Mouse (Mus musculus): ENCODE measurements around the gene Gm11938. TPM values are rescaled to one million over a fixed set of nuclear protein-coding genes. Genes with fewer than 3 reads are reported as not detected.

Gm11938 gene
- polyA plus RNA-seq, 1 experiment: not detected

DNA sequence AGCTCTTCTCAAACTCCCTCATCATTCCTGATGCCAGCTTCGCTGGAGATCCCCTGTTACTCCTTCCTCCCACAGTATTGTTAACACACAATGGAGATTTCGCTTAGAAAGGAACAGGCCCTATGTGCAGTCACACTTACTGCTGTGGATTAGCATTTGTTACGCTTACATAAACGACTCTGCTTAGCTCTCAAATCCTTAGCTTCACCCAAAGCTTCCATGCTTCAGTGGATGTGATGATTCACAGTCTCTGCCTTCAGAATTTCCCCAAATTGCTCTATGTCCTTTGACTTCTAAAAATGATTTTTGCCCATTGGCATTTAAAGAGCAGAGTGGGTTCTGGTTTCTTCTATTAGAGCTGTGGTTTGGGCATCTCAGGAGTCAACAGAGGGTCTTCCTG lies 29.9 kb downstream of the Gm11938 start:
- H3K4me1 ChIP-seq (ENCODE audit: control insufficient read depth, insufficient read depth, low read length): no peaks in the 10 kb centered on the region
- no peak overlapping the region for H3K27ac ChIP-seq (ENCODE audit: control insufficient read depth, insufficient read depth, low read depth, low read length)
- TF ChIP-seq CTCF (IDR thresholded peaks at IDR 0.05; ENCODE audit: control insufficient read depth, insufficient read depth, insufficient replicate concordance, low read depth, low read length) (no peak), POLR2A (IDR thresholded peaks at IDR 0.05; ENCODE audit: control insufficient read depth, low read depth, low read length) (no peak)
- no peak overlapping the region for H3K4me3 ChIP-seq (ENCODE audit: control insufficient read depth, low read depth, low read length)
- no peaks in the 10 kb centered on the region for H3K27me3 ChIP-seq (ENCODE audit: control insufficient read depth, insufficient read depth, low read length)
- no peaks in the 10 kb centered on the region for H3K36me3 ChIP-seq (ENCODE audit: control insufficient read depth, insufficient read depth, low read length)

GRCm38 (mm10) chr11:99566530-99566929 lies 36.6 kb downstream of the Gm11938 start, which contains the start of gene Krtap3-1:
Gene Krtap3-1, minus strand, starts transcription at chr11:99566630.
- Histone ChIP-seq H3K27ac (ENCODE audit: control insufficient read depth, insufficient read depth, low read depth, low read length) (no peak within 1 kb of the TSS), H3K27me3 (ENCODE audit: control insufficient read depth, insufficient read depth, low read length) (no peaks in the 10 kb centered on the region), H3K36me3 (ENCODE audit: control insufficient read depth, insufficient read depth, low read length) (no peaks in the 10 kb centered on the region), H3K4me1 (ENCODE audit: control insufficient read depth, insufficient read depth, low read length) (no peaks in the 10 kb centered on the region), H3K4me3 (ENCODE audit: control insufficient read depth, low read depth, low read length) (no peak within 1 kb of the TSS)
- TF ChIP-seq CTCF (IDR thresholded peaks at IDR 0.05; ENCODE audit: control insufficient read depth, insufficient read depth, insufficient replicate concordance, low read depth, low read length): no peak
- no peak for TF ChIP-seq POLR2A (IDR thresholded peaks at IDR 0.05; ENCODE audit: control insufficient read depth, low read depth, low read length)

GRCm38 (mm10) chr11:99562580-99562979 lies 40.5 kb downstream of the Gm11938 start:
- no peaks in the 10 kb centered on the region for H3K36me3 ChIP-seq (ENCODE audit: control insufficient read depth, insufficient read depth, low read length)
- no peak overlapping the region for H3K27ac ChIP-seq (ENCODE audit: control insufficient read depth, insufficient read depth, low read depth, low read length)
- H3K27me3 ChIP-seq (ENCODE audit: control insufficient read depth, insufficient read depth, low read length): no peaks in the 10 kb centered on the region
- H3K4me1 ChIP-seq (ENCODE audit: control insufficient read depth, insufficient read depth, low read length): no peaks in the 10 kb centered on the region
- no peak overlapping the region for H3K4me3 ChIP-seq (ENCODE audit: control insufficient read depth, low read depth, low read length)
- TF ChIP-seq CTCF (IDR thresholded peaks at IDR 0.05; ENCODE audit: control insufficient read depth, insufficient read depth, insufficient replicate concordance, low read depth, low read length) (no peak), POLR2A (IDR thresholded peaks at IDR 0.05; ENCODE audit: control insufficient read depth, low read depth, low read length) (no peak)

GRCm38 (mm10) chr11:99559366-99559765 lies 43.7 kb downstream of the Gm11938 start, which contains the start of gene Gm11939:
Gene Gm11939, minus strand, starts transcription at chr11:99559466.
- Histone ChIP-seq H3K4me1 (ENCODE audit: control insufficient read depth, insufficient read depth, low read length) (no peaks in the 10 kb centered on the region), H3K4me3 (ENCODE audit: control insufficient read depth, low read depth, low read length) (no peak within 1 kb of the TSS), H3K27me3 (ENCODE audit: control insufficient read depth, insufficient read depth, low read length) (no peaks in the 10 kb centered on the region), H3K27ac (ENCODE audit: control insufficient read depth, insufficient read depth, low read depth, low read length) (no peak within 1 kb of the TSS), H3K36me3 (ENCODE audit: control insufficient read depth, insufficient read depth, low read length) (no peaks in the 10 kb centered on the region)
- TF ChIP-seq CTCF (IDR thresholded peaks at IDR 0.05; ENCODE audit: control insufficient read depth, insufficient read depth, insufficient replicate concordance, low read depth, low read length): no peak
- TF ChIP-seq POLR2A (IDR thresholded peaks at IDR 0.05; ENCODE audit: control insufficient read depth, low read depth, low read length): no peak

DNA sequence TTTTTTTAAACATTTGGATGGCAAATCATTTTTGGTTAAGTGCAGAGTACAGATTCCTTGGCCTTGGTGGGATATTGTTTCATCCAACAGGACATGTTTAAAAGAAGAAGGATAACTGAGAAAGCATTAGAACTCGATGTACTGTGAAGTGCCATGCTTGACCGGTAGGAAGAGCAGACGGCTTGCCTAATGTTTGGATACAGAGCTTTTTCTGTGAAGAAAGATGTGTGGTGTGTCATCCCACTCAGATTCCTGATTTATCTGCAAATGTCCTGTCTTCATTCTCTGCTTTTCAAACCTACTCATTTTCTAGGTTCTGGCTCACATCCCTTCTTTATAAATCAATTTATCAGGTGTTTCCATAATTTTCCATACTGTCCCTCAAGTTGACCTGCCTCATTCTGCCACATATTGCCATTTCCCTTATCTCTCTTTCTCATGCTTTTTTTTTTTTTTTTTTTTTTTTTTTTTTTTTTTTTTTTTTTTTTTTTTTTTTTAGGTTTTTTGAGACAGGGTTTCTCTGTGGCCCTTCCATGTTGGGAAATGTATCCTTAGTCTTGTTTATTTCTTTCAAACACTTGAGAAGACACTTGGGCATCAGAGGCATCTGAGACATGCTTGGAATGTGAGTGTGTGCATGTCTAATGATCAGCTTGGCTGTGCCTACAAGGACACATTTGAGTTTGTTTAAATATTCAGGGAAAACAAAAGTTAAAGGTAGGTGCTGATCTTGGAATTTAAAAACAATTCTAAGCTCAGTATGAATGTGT lies 44.9 kb downstream of the Gm11938 start:
- H3K27me3 ChIP-seq (ENCODE audit: control insufficient read depth, insufficient read depth, low read length): no peaks in the 10 kb centered on the region
- H3K4me1 ChIP-seq (ENCODE audit: control insufficient read depth, insufficient read depth, low read length): no peaks in the 10 kb centered on the region
- H3K36me3 ChIP-seq (ENCODE audit: control insufficient read depth, insufficient read depth, low read length): no peaks in the 10 kb centered on the region
- H3K27ac ChIP-seq (ENCODE audit: control insufficient read depth, insufficient read depth, low read depth, low read length): no peak overlapping the region
- TF ChIP-seq POLR2A (IDR thresholded peaks at IDR 0.05; ENCODE audit: control insufficient read depth, low read depth, low read length) (no peak), CTCF (IDR thresholded peaks at IDR 0.05; ENCODE audit: control insufficient read depth, insufficient read depth, insufficient replicate concordance, low read depth, low read length) (no peak)
- no peak overlapping the region for H3K4me3 ChIP-seq (ENCODE audit: control insufficient read depth, low read depth, low read length)

- H3K36me3 ChIP-seq (ENCODE audit: control insufficient read depth, insufficient read depth, low read length): no peaks in the 10 kb centered on the region
- TF ChIP-seq POLR2A (IDR thresholded peaks at IDR 0.05; ENCODE audit: control insufficient read depth, low read depth, low read length) (no peak), CTCF (IDR thresholded peaks at IDR 0.05; ENCODE audit: control insufficient read depth, insufficient read depth, insufficient replicate concordance, low read depth, low read length) (no peak)
- H3K27ac ChIP-seq (ENCODE audit: control insufficient read depth, insufficient read depth, low read depth, low read length): no peak within 1 kb of the TSS
- H3K27me3 ChIP-seq (ENCODE audit: control insufficient read depth, insufficient read depth, low read length): no peaks in the 10 kb centered on the region
- no peaks in the 10 kb centered on the region for H3K4me1 ChIP-seq (ENCODE audit: control insufficient read depth, insufficient read depth, low read length)
- no peak within 1 kb of the TSS for H3K4me3 ChIP-seq (ENCODE audit: control insufficient read depth, low read depth, low read length)
Measured at GRCm38 (mm10) chr11:99556753-99557152, 46.4 kb downstream of the Gm11938 start, which contains the start of gene Krtap3-2. Gene Krtap3-2, minus strand, starts transcription at chr11:99556853.

DNA sequence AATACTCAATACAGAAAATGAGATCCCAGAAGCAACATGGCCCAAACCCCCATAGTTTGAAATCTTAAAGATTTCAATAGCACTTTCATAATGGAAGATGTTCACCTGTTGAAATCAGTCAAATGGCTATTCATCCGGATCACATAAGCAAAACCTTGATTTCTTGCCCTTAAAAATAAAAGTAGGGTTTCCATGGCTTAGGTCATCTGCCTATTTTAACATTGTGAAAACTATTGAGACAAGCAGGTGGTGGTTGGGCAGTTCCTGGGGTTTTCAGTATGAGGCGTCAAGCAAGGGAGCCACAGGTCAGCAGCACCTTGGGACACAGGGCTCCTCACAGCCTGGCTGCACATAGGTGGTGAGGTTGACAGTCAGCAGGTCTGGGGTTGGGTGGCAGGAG lies 46.9 kb downstream of the Gm11938 start:
- no peak for TF ChIP-seq CTCF (IDR thresholded peaks at IDR 0.05; ENCODE audit: control insufficient read depth, insufficient read depth, insufficient replicate concordance, low read depth, low read length)
- no peak for TF ChIP-seq POLR2A (IDR thresholded peaks at IDR 0.05; ENCODE audit: control insufficient read depth, low read depth, low read length)
- no peaks in the 10 kb centered on the region for H3K36me3 ChIP-seq (ENCODE audit: control insufficient read depth, insufficient read depth, low read length)
- H3K27me3 ChIP-seq (ENCODE audit: control insufficient read depth, insufficient read depth, low read length): no peaks in the 10 kb centered on the region
- no peak overlapping the region for H3K4me3 ChIP-seq (ENCODE audit: control insufficient read depth, low read depth, low read length)
- no peak overlapping the region for H3K27ac ChIP-seq (ENCODE audit: control insufficient read depth, insufficient read depth, low read depth, low read length)
- no peaks in the 10 kb centered on the region for H3K4me1 ChIP-seq (ENCODE audit: control insufficient read depth, insufficient read depth, low read length)

Other genes with a start within 250 kb of the Gm11938 start
- 0.11 and 0.25 TPM in 2 replicates for gene Krt28, start 228.4 kb downstream of the Gm11938 start, polyA plus RNA-seq (2012; rRNA removed)
- gene Krt10, start 213.9 kb downstream of the Gm11938 start, polyA plus RNA-seq (2012; rRNA removed): 1.8 TPM in 2 replicates
- gene Krt12, start 181.0 kb downstream of the Gm11938 start, polyA plus RNA-seq (2012; rRNA removed): 0.07 TPM in 1 of 2 replicates, not detected in the other
- gene Krt20, start 165.2 kb downstream of the Gm11938 start, polyA plus RNA-seq (2012; rRNA removed): 0.06 and 0.14 TPM in 2 replicates
- 0.24 and 0.53 TPM in 2 replicates for gene Krt23, start 110.2 kb downstream of the Gm11938 start, polyA plus RNA-seq (2012; rRNA removed)
- gene Krt39, start 82.0 kb downstream of the Gm11938 start, polyA plus RNA-seq (2012; rRNA removed): 0.22 and 0.26 TPM in 2 replicates
- not detected in 2 replicates for gene Krt40, start 60.1 kb downstream of the Gm11938 start, polyA plus RNA-seq (2012; rRNA removed)
- not detected in 2 replicates for gene Krtap3-3, start 52.4 kb downstream of the Gm11938 start, polyA plus RNA-seq (2012; rRNA removed)
- not detected in 2 replicates for gene Krtap3-2, start 46.5 kb downstream of the Gm11938 start, polyA plus RNA-seq (2012; rRNA removed)
- gene Gm11939, start 43.8 kb downstream of the Gm11938 start, polyA plus RNA-seq (2012; rRNA removed): not detected in 2 replicates
- gene Krtap3-1, start 36.7 kb downstream of the Gm11938 start, polyA plus RNA-seq (2012; rRNA removed): 0.48 TPM in 1 of 2 replicates, not detected in the other
- not detected in 2 replicates for gene Krtap1-5, start 22.3 kb downstream of the Gm11938 start, polyA plus RNA-seq (2012; rRNA removed)
- not detected in 2 replicates for gene Krtap1-4, start 19.7 kb downstream of the Gm11938 start, polyA plus RNA-seq (2012; rRNA removed)
- gene Krtap1-3, start 12.0 kb downstream of the Gm11938 start, polyA plus RNA-seq (2012; rRNA removed): 0.12 TPM in 1 of 2 replicates, not detected in the other
- gene Krtap9-3, start 5.2 kb downstream of the Gm11938 start, polyA plus RNA-seq (2012; rRNA removed): not detected in 2 replicates
- gene Gm11937, start 6.9 kb upstream of the Gm11938 start, polyA plus RNA-seq (2012; rRNA removed): not detected in 2 replicates
- gene Krtap2-4, start 11.5 kb upstream of the Gm11938 start, polyA plus RNA-seq (2012; rRNA removed): 0.13 and 0.26 TPM in 2 replicates
- not detected in 2 replicates for gene Gm11562, start 17.1 kb upstream of the Gm11938 start, polyA plus RNA-seq (2012; rRNA removed)
- gene Krtap4-1, start 24.9 kb upstream of the Gm11938 start, polyA plus RNA-seq (2012; rRNA removed): not detected in 2 replicates
- gene Krtap4-2, start 31.8 kb upstream of the Gm11938 start, polyA plus RNA-seq (2012; rRNA removed): not detected in 2 replicates
- not detected in 2 replicates for gene Krtap4-7, start 40.8 kb upstream of the Gm11938 start, polyA plus RNA-seq (2012; rRNA removed)
- not detected in 2 replicates for gene Gm11555, start 46.9 kb upstream of the Gm11938 start, polyA plus RNA-seq (2012; rRNA removed)
- gene Gm11563, start 55.7 kb upstream of the Gm11938 start, polyA plus RNA-seq (2012; rRNA removed): not detected in 2 replicates
- gene Krtap4-6, start 62.7 kb upstream of the Gm11938 start, polyA plus RNA-seq (2012; rRNA removed): 0.15 TPM in 1 of 2 replicates, not detected in the other
- not detected in 2 replicates for gene Gm14190, start 87.4 kb upstream of the Gm11938 start, polyA plus RNA-seq (2012; rRNA removed)
- not detected in 2 replicates for gene Gm14180, start 131.0 kb upstream of the Gm11938 start, polyA plus RNA-seq (2012; rRNA removed)
- gene Gm11595, start 169.6 kb upstream of the Gm11938 start, polyA plus RNA-seq (2012; rRNA removed): not detected in 2 replicates
- gene Krtap4-8, start 177.4 kb upstream of the Gm11938 start, polyA plus RNA-seq (2012; rRNA removed): not detected in 2 replicates
- not detected in 2 replicates for gene Krtap4-9, start 181.9 kb upstream of the Gm11938 start, polyA plus RNA-seq (2012; rRNA removed)
- not detected in 2 replicates for gene Gm11596, start 190.2 kb upstream of the Gm11938 start, polyA plus RNA-seq (2012; rRNA removed)
- gene Gm11569, start 195.6 kb upstream of the Gm11938 start, polyA plus RNA-seq (2012; rRNA removed): not detected in 2 replicates
- not detected in 2 replicates for gene Gm11554, start 201.1 kb upstream of the Gm11938 start, polyA plus RNA-seq (2012; rRNA removed)
- gene Krtap4-13, start 206.6 kb upstream of the Gm11938 start, polyA plus RNA-seq (2012; rRNA removed): 0.14 and 0.28 TPM in 2 replicates
- 0.22 and 0.34 TPM in 2 replicates for gene Gm11564, start 212.4 kb upstream of the Gm11938 start, polyA plus RNA-seq (2012; rRNA removed)
- not detected in 2 replicates for gene 2300003K06Rik, start 234.8 kb upstream of the Gm11938 start, polyA plus RNA-seq (2012; rRNA removed)
- gene Krtap4-16, start 248.3 kb upstream of the Gm11938 start, polyA plus RNA-seq (2012; rRNA removed): not detected in 2 replicates